Mouse (Mus musculus): ENCODE data around the gene Snap23. TPM values are rescaled to one million over a fixed set of nuclear protein-coding genes. Genes with fewer than 3 reads are reported as not detected.
A peak's percentile ranks its signal among the peaks of the same experiment; 100 is the strongest.
"Not testable (repeated sequence)": the region's sequence is repeated elsewhere in the genome, so short reads cannot be mapped to it uniquely, and the experiment has no call there.

Snap23 gene
- polyA plus RNA-seq, 2 experiments, result 51.2 to 59.1 TPM

DNA sequence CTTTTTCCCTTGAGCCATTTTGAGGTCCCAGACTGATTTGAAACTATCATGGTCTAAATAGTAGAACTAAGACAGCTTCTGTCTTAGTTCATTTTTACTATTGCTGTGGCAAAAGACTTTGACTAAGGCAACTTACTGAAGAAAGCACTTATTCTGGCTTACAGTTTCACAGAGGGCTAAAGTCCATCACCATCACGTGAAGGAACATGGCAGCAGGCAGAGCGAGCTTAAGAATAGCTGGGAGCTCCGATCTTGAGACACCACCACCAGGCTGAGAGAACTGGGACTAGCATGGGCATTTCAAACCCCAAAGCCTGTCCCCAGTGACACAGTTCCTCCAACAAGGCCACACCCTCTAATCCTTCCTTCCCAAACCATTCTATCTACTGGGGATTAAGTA is 3.6 kb downstream of the Snap23 start:
- Histone ChIP-seq H3K4me2 (replicated peaks; ENCODE audit: low read depth, low read length, severe bottlenecking) (no peak overlapping the region), H3K27ac (replicated peaks; ENCODE audit: low read depth, low read length) (no peak overlapping the region), H3K4me3 (replicated peaks; ENCODE audit: low read length) (no peak overlapping the region), H3K9ac (ENCODE audit: low read depth, low read length, severe bottlenecking) (no peak overlapping the region), H3K27me3 (ENCODE audit: control insufficient read depth, insufficient read depth, low read length) (no peaks in the 10 kb centered on the region), H3K4me1 (ENCODE audit: control insufficient read depth, insufficient read depth, low read length) (peaks cover 23% of the 10 kb centered on the region), H3K36me3 (ENCODE audit: control insufficient read depth, insufficient read depth, low read length) (peaks cover 9% of the 10 kb centered on the region; the same call in 1 of the 2 replicates), H3K9me3 (ENCODE audit: control insufficient read depth, low read length) (no peaks in the 10 kb centered on the region)
- DNase-seq (ENCODE audit: low spot score), result no peak
- ATAC-seq (ENCODE audit: low FRiP score, low read depth), result no peak
- 91% methylated on average over 3 of the region's 3 CpGs for WGBS
- no peak for TF ChIP-seq POLR2A (IDR thresholded peaks at IDR 0.05; ENCODE audit: borderline replicate concordance, extremely low read depth, insufficient read depth, insufficient read length)

- H3K9ac ChIP-seq (ENCODE audit: low read depth, low read length, severe bottlenecking); H3K36me3 ChIP-seq (ENCODE audit: control insufficient read depth, insufficient read depth, low read length); ATAC-seq (ENCODE audit: low FRiP score, low read depth); H3K27ac ChIP-seq (replicated peaks; ENCODE audit: low read depth, low read length); DNase-seq (ENCODE audit: low spot score); H3K4me2 ChIP-seq (replicated peaks; ENCODE audit: low read depth, low read length, severe bottlenecking); H3K9me3 ChIP-seq (ENCODE audit: control insufficient read depth, low read length); H3K27me3 ChIP-seq (ENCODE audit: control insufficient read depth, insufficient read depth, low read length); H3K4me3 ChIP-seq (replicated peaks; ENCODE audit: low read length): not testable (repeated sequence)
- 94% methylated on average over 3 of the region's 3 CpGs for WGBS
- H3K4me1 ChIP-seq (ENCODE audit: control insufficient read depth, insufficient read depth, low read length), result peaks cover 29% of the 10 kb centered on the region
Measured at GRCm38 (mm10) chr2:120572161-120572560, 4.7 kb downstream of the Snap23 start.

- no peaks in the 10 kb centered on the region for H3K27me3 ChIP-seq (ENCODE audit: control insufficient read depth, insufficient read depth, low read length)
- H3K9ac ChIP-seq (ENCODE audit: low read depth, low read length, severe bottlenecking), result 0 out of 2 replicates have a peak overlapping the region, but pooled peaks have one; percentile 34
- H3K36me3 ChIP-seq (ENCODE audit: control insufficient read depth, insufficient read depth, low read length), result peaks cover 10% of the 10 kb centered on the region; the same call in 1 of the 2 replicates
- 44% methylated on average over 3 of the region's 3 CpGs for WGBS
- no peak overlapping the region for H3K27ac ChIP-seq (replicated peaks; ENCODE audit: low read depth, low read length)
- H3K4me2 ChIP-seq (replicated peaks; ENCODE audit: low read depth, low read length, severe bottlenecking), result no peak overlapping the region; the same call in 1 of the 2 replicates
- H3K9me3 ChIP-seq (ENCODE audit: control insufficient read depth, low read length), result no peaks in the 10 kb centered on the region
- H3K4me1 ChIP-seq (ENCODE audit: control insufficient read depth, insufficient read depth, low read length), result peaks cover 17% of the 10 kb centered on the region
- DNase-seq (ENCODE audit: low spot score) (peak; percentile 8), ATAC-seq (ENCODE audit: low FRiP score, low read depth) (no peak)
- H3K4me3 ChIP-seq (replicated peaks; ENCODE audit: low read length), result no peak overlapping the region
- no peak for TF ChIP-seq POLR2A (IDR thresholded peaks at IDR 0.05; ENCODE audit: borderline replicate concordance, extremely low read depth, insufficient read depth, insufficient read length)
Measured at GRCm38 (mm10) chr2:120575121-120575520, 7.7 kb downstream of the Snap23 start.

DNA sequence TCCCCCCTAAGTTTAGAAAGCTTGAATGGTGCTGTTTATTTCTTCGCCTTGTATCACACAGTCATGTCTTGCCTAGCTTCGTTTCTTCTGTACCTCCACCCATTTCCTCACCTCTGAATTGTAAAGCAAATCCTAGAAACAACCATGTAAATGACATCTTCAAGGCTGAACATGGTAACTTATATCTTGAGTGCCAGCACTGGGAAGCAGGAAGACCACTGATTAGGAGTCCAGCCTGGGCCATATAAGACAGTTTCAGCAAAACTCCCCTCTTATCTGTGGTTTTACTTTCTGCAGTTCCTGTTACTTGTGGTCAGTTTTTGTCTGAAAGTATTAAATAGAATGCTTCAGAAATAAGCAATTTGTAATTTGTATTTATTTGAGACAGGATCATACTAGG is 8.5 kb downstream of the Snap23 start:
- no peak overlapping the region for H3K4me3 ChIP-seq (replicated peaks; ENCODE audit: low read length)
- 89% methylated on average over 2 of the region's 2 CpGs for WGBS

DNA sequence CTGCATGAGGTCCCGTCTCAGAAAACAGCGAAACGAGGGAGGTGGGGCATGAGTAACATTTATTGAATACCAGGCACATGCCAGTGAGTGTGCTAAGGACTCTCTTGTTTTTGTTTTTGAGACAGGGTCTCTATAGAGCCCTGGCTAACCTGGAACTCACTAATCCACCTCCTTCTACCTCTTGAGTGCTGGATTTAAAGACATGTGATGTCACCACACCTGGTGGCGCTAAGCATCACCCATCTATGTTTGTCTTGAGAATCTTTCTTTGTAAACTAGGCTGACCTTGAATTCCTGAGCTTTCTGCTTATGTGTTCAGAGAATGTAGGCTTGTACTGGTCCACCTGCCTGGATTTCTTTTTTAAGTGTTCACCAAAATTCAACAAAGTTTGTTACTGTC is 10.3 kb downstream of the Snap23 start:
- Histone ChIP-seq H3K4me1 (ENCODE audit: control insufficient read depth, insufficient read depth, low read length) (peaks cover 17% of the 10 kb centered on the region), H3K9me3 (ENCODE audit: control insufficient read depth, low read length) (no peaks in the 10 kb centered on the region), H3K9ac (ENCODE audit: low read depth, low read length, severe bottlenecking) (no peak overlapping the region), H3K27ac (replicated peaks; ENCODE audit: low read depth, low read length) (no peak overlapping the region), H3K4me2 (replicated peaks; ENCODE audit: low read depth, low read length, severe bottlenecking) (no peak overlapping the region), H3K27me3 (ENCODE audit: control insufficient read depth, insufficient read depth, low read length) (no peaks in the 10 kb centered on the region), H3K36me3 (ENCODE audit: control insufficient read depth, insufficient read depth, low read length) (0 out of 2 replicates have a peak, but pooled peaks cover 4% of the 10 kb centered on the region), H3K4me3 (replicated peaks; ENCODE audit: low read length) (no peak overlapping the region)
- WGBS, result 65% methylated on average over 4 of the region's 4 CpGs
- ATAC-seq (ENCODE audit: low FRiP score, low read depth), result no peak
- DNase-seq (ENCODE audit: low spot score), result no peak
- no peak for TF ChIP-seq POLR2A (IDR thresholded peaks at IDR 0.05; ENCODE audit: borderline replicate concordance, extremely low read depth, insufficient read depth, insufficient read length)

More for the DNA sequence above, 8.5 kb downstream of the Snap23 start:
- TF ChIP-seq POLR2A (IDR thresholded peaks at IDR 0.05; ENCODE audit: borderline replicate concordance, extremely low read depth, insufficient read depth, insufficient read length), result no peak
- Histone ChIP-seq H3K4me2 (replicated peaks; ENCODE audit: low read depth, low read length, severe bottlenecking) (no peak overlapping the region), H3K9ac (ENCODE audit: low read depth, low read length, severe bottlenecking) (no peak overlapping the region), H3K27me3 (ENCODE audit: control insufficient read depth, insufficient read depth, low read length) (no peaks in the 10 kb centered on the region), H3K9me3 (ENCODE audit: control insufficient read depth, low read length) (no peaks in the 10 kb centered on the region), H3K4me1 (ENCODE audit: control insufficient read depth, insufficient read depth, low read length) (peaks cover 17% of the 10 kb centered on the region), H3K27ac (replicated peaks; ENCODE audit: low read depth, low read length) (no peak overlapping the region), H3K36me3 (ENCODE audit: control insufficient read depth, insufficient read depth, low read length) (peaks cover 10% of the 10 kb centered on the region; the same call in 1 of the 2 replicates)
- ATAC-seq (ENCODE audit: low FRiP score, low read depth) (no peak), DNase-seq (ENCODE audit: low spot score) (no peak)

- Histone ChIP-seq H3K27me3 (ENCODE audit: control insufficient read depth, insufficient read depth, low read length) (no peaks in the 10 kb centered on the region), H3K4me3 (replicated peaks; ENCODE audit: low read length) (no peak overlapping the region), H3K9ac (ENCODE audit: low read depth, low read length, severe bottlenecking) (no peak overlapping the region), H3K9me3 (ENCODE audit: control insufficient read depth, low read length) (no peaks in the 10 kb centered on the region), H3K27ac (replicated peaks; ENCODE audit: low read depth, low read length) (no peak overlapping the region), H3K4me1 (ENCODE audit: control insufficient read depth, insufficient read depth, low read length) (peaks cover 17% of the 10 kb centered on the region), H3K4me2 (replicated peaks; ENCODE audit: low read depth, low read length, severe bottlenecking) (no peak overlapping the region), H3K36me3 (ENCODE audit: control insufficient read depth, insufficient read depth, low read length) (0 out of 2 replicates have a peak, but pooled peaks cover 6% of the 10 kb centered on the region)
- no peak for TF ChIP-seq POLR2A (IDR thresholded peaks at IDR 0.05; ENCODE audit: borderline replicate concordance, extremely low read depth, insufficient read depth, insufficient read length)
- ATAC-seq (ENCODE audit: low FRiP score, low read depth) (no peak), DNase-seq (ENCODE audit: low spot score) (no peak)
- 84% methylated on average over 5 of the region's 5 CpGs for WGBS
Measured at GRCm38 (mm10) chr2:120578286-120578685, 10.8 kb downstream of the Snap23 start.

Measured in limb, embryonic 14.5 days (tissue).